ENCODE assay signal across 18 mouse cellular contexts in the genomic region with DNA sequence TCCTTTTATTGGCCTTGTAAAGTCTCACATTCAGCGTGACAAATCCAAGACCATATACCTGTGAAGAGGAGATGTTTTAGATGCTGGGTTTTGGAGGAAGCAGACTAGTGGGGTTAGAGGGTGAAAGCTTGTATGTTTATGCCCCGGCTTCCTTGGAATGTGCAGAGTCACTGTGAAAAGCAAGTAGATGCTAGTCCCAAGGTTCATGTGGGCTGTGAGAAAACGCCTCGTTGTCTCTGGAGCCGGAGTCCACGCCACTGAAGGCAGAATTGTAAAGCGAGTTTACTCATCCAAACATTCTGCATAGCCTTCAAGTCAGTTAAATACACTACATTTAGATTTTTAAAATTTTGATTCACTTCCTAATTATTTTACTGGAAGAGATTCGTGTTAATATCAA.
"Had no signal": no experiment of that assay in that cellular context is flagged by ENCODE, and none has a peak within 500 bp of the region (broad histone marks: within the 10 kb centered on the region; RNA-seq: fewer than 3 reads in every experiment).

No protein-coding gene starts in this region.

- H3K4me2 ChIP-seq: liver, embryonic 12.5 days; liver, embryonic 15.5 days; lung, embryonic 15.5 days; midbrain, embryonic 13.5 days; neural tube, embryonic 13.5 days had no signal

- H3K4me3 ChIP-seq: left cerebral cortex, adult 2 months; liver, embryonic 12.5 days; liver, embryonic 15.5 days; lung, embryonic 15.5 days; megakaryocyte, embryonic 14.5 days; midbrain, embryonic 10.5 days; midbrain, embryonic 13.5 days; myocyte; neural tube, embryonic 13.5 days had no signal

- H3K36me3 ChIP-seq: liver, embryonic 12.5 days; liver, embryonic 15.5 days; lung, embryonic 15.5 days; midbrain, embryonic 10.5 days; midbrain, embryonic 13.5 days; neural tube, embryonic 13.5 days had no signal

- H3K4me1 ChIP-seq: liver, embryonic 12.5 days; liver, embryonic 15.5 days; megakaryocyte, embryonic 14.5 days had no signal

- H3K27ac ChIP-seq: left cerebral cortex, adult 2 months; liver, embryonic 12.5 days; liver, embryonic 15.5 days; lung, embryonic 15.5 days; midbrain, embryonic 10.5 days; midbrain, embryonic 13.5 days; neural tube, embryonic 13.5 days had no signal

- H3K27me3 ChIP-seq: liver, embryonic 12.5 days; liver, embryonic 15.5 days; lung, embryonic 15.5 days; megakaryocyte, embryonic 14.5 days had no signal

- DNase-seq: kidney, adult 2 months; kidney, postnatal 25 days; layer of hippocampus, postnatal 36 days; lung, adult 18-20 months; lung, postnatal 10 days; lung, postnatal 36 days; retina, postnatal 1 day; thymus, postnatal 25 days had no signal

- H3K9me3 ChIP-seq: liver, embryonic 12.5 days; liver, embryonic 15.5 days; lung, embryonic 15.5 days; midbrain, embryonic 10.5 days; midbrain, embryonic 13.5 days; neural tube, embryonic 13.5 days had no signal

- H3K9ac ChIP-seq: liver, embryonic 12.5 days; liver, embryonic 15.5 days; lung, embryonic 15.5 days; midbrain, embryonic 13.5 days; neural tube, embryonic 13.5 days had no signal

- ATAC-seq: liver, embryonic 12.5 days; midbrain, embryonic 13.5 days; midbrain, embryonic 16.5 days had no signal
